Comparison of ENCODE assay signal across 18 mouse cellular contexts in the genomic region with DNA sequence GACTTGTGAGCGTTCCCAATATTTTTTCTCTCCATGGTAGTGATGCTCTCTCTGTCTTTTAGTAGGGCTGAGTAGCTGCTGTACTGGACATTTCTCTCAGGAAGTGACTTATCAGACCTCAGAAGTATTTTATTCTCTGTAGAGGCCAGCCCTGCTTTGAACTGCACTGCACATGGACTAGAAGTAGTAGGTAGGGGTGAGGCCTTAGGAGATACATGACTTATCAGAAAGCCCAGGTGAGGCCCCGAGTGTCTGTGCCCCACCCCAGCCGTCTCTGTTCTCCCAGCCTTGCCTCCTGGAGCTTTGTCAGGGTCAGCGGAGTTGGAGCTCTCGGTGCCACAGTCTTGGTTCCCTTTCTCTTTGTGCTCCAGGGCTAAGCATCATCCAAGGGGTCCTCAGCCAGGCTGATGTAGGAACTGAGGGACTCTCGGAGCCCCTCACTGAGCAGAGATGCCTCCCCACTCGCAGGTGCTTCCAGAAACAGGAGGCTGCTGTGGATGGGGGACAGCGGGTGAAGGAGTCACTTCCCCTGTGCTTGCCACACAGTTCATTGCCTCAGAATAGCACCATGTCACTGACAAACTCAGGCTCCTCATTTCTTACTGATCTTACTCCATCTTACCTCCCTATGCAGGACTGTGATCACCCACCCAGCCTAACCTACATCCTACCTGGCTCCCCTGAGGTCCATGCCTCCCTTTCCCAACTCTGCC. TPM values are rescaled to one million over a fixed set of nuclear protein-coding genes. Genes with fewer than 3 reads are reported as not detected.
DNase-seq lines count a peak whose midpoint lies in the region; ATAC-seq and TF ChIP-seq lines count a peak whose summit lies in the region.
"Had no signal": no experiment of that assay in that cellular context is flagged by ENCODE, and none has a peak within 500 bp of the region (broad histone marks: within the 10 kb centered on the region; RNA-seq: fewer than 3 reads in every experiment).

No protein-coding gene starts in this region.

- TF ChIP-seq EP300 in liver, embryonic 14.5 days (IDR thresholded peaks at IDR 0.05; ENCODE audit: low read depth): no peak

- TF ChIP-seq CTCF in liver, embryonic 14.5 days (IDR thresholded peaks at IDR 0.05; ENCODE audit: low read depth): no peak

- peak; percentile 67; the same call in 1 of the 2 replicates for ATAC-seq in cerebellum, adult (ENCODE audit: insufficient number of reproducible peaks, low FRiP score, low TSS enrichment)
- peak; percentile 50 for ATAC-seq in granulocyte monocyte progenitor cell, adult 5-6 weeks (replicated peaks; ENCODE audit: poor library complexity, severe bottlenecking)
- ATAC-seq in liver, embryonic 14.5 days (ENCODE audit: insufficient read depth): peak; percentile 50; the same call in 1 of the 2 replicates
- peak; percentile 32; the same call in 1 of the 2 replicates for ATAC-seq in megakaryocyte progenitor cell, adult 5-6 weeks (replicated peaks; ENCODE audit: poor library complexity)
- no peak for ATAC-seq in kidney, embryonic 14.5 days (ENCODE audit: low FRiP score, low TSS enrichment)
- ATAC-seq: forebrain, embryonic 16.5 days had no signal

- H3K27ac ChIP-seq in liver, embryonic 14.5 days: no peak overlapping the region
- no peak overlapping the region for H3K27ac ChIP-seq in kidney, embryonic 14.5 days (ENCODE audit: low read depth, low read length)
- H3K27ac ChIP-seq: embryonic facial prominence, embryonic 12.5 days; forebrain, embryonic 12.5 days; hindbrain, embryonic 10.5 days; hindbrain, embryonic 14.5 days had no signal

- no peaks in the 10 kb centered on the region for H3K9me3 ChIP-seq in liver, embryonic 14.5 days (ENCODE audit: control insufficient read depth, low read length)
- H3K9me3 ChIP-seq in kidney, embryonic 14.5 days (ENCODE audit: control insufficient read depth, low read length): no peaks in the 10 kb centered on the region
- H3K9me3 ChIP-seq: embryonic facial prominence, embryonic 12.5 days; forebrain, embryonic 12.5 days; G1E; heart, embryonic 12.5 days; hindbrain, embryonic 10.5 days had no signal

- no peak overlapping the region for H3K4me2 ChIP-seq in liver, embryonic 14.5 days (ENCODE audit: low read depth)
- no peak overlapping the region for H3K4me2 ChIP-seq in kidney, embryonic 14.5 days (replicated peaks; ENCODE audit: low read depth, low read length)
- H3K4me2 ChIP-seq: embryonic facial prominence, embryonic 12.5 days; forebrain, embryonic 12.5 days; heart, embryonic 12.5 days; hindbrain, embryonic 14.5 days had no signal

- no peak overlapping the region for H3K9ac ChIP-seq in liver, embryonic 14.5 days (replicated peaks)
- H3K9ac ChIP-seq in kidney, embryonic 14.5 days (ENCODE audit: low read depth, low read length): no peak overlapping the region
- H3K9ac ChIP-seq: embryonic facial prominence, embryonic 12.5 days; forebrain, embryonic 12.5 days; heart, embryonic 12.5 days; hindbrain, embryonic 14.5 days had no signal

- WGBS in liver, embryonic 14.5 days (ENCODE audit: insufficient replicate concordance): 64% methylated on average over 8 of the region's 8 CpGs
- 94% methylated on average over 8 of the region's 8 CpGs for WGBS in kidney, embryonic 14.5 days

- peaks cover 4 to 16% of the 10 kb centered on the region in 2 experiments for H3K4me1 ChIP-seq in liver, embryonic 14.5 days (replicated peaks; ENCODE audit: control insufficient read depth in 2 of 2, insufficient read depth in 2 of 2, low read length in 1 of 2)
- no peaks in the 10 kb centered on the region for H3K4me1 ChIP-seq in kidney, embryonic 14.5 days (ENCODE audit: control insufficient read depth, insufficient read depth, low read length)
- H3K4me1 ChIP-seq: embryonic facial prominence, embryonic 12.5 days; forebrain, embryonic 12.5 days had no signal

- peaks cover 40% of the 10 kb centered on the region for H3K36me3 ChIP-seq in liver, embryonic 14.5 days (replicated peaks; ENCODE audit: control insufficient read depth, insufficient read depth, low read depth)
- peaks cover 51% of the 10 kb centered on the region for H3K36me3 ChIP-seq in kidney, embryonic 14.5 days (ENCODE audit: control insufficient read depth, insufficient read depth, low read length)

- no peak overlapping the region for H3K4me3 ChIP-seq in liver, embryonic 14.5 days (ENCODE audit: insufficient read depth in 1 of 2, low read depth in 2 of 2, low read length in 2 of 2)
- no peak overlapping the region for H3K4me3 ChIP-seq in kidney, embryonic 14.5 days (ENCODE audit: low read length)
- H3K4me3 ChIP-seq: embryonic facial prominence, embryonic 12.5 days; forebrain, embryonic 12.5 days; heart, embryonic 12.5 days; hindbrain, embryonic 10.5 days had no signal

- DNase-seq in cerebellum, adult 9-11 months: no peak
- no peak for DNase-seq in liver, embryonic 14.5 days (ENCODE audit: low read depth in 3 of 3, low spot score in 3 of 3)
- no peak for DNase-seq in thymus, adult 18-20 months
- DNase-seq: adrenal gland, adult 8-10 months had no signal

- H3K27me3 ChIP-seq in liver, embryonic 14.5 days (ENCODE audit: control insufficient read depth, insufficient read depth, low read length): no peaks in the 10 kb centered on the region
- no peaks in the 10 kb centered on the region for H3K27me3 ChIP-seq in kidney, embryonic 14.5 days (ENCODE audit: control insufficient read depth, insufficient read depth, low read length)
- H3K27me3 ChIP-seq: embryonic facial prominence, embryonic 12.5 days; forebrain, embryonic 12.5 days; heart, embryonic 12.5 days had no signal

RNA-seq across cellular contexts. Expression of gene Rab5if, which starts 11.3 kb away (rescaled TPM):
- total RNA-seq in granulocyte monocyte progenitor cell, adult 5-6 weeks (2014; fragmentation: Nextera tagmentation): 308 and 310 TPM in 2 replicates
- total RNA-seq in granulocyte monocyte progenitor cell, adult 5-6 weeks (2017): 250 and 257 TPM in 2 replicates
- 74.3 and 80.3 TPM in 2 replicates for polyA plus RNA-seq in liver, embryonic 14.5 days (2012; rRNA removed)
- polyA plus RNA-seq in liver, embryonic 14.5 days (2014; fragmentation: Nextera tagmentation; extraction: Ambion mirVana): 164 and 171 TPM in 2 replicates
- 377 and 404 TPM in 2 replicates for total RNA-seq in megakaryocyte progenitor cell, adult 5-6 weeks (2015)
- total RNA-seq in megakaryocyte progenitor cell, adult 5-6 weeks (2017): 204 and 210 TPM in 2 replicates
- polyA plus RNA-seq in kidney, embryonic 14.5 days (2014; fragmentation: Nextera tagmentation; extraction: Ambion mirVana): 199 and 227 TPM in 2 replicates

RNA-seq across cellular contexts. Expression of gene Sla2, which starts 12.8 kb away (rescaled TPM):
- total RNA-seq in granulocyte monocyte progenitor cell, adult 5-6 weeks (2014; fragmentation: Nextera tagmentation): not detected in 2 replicates
- 1.1 and 1.2 TPM in 2 replicates for total RNA-seq in granulocyte monocyte progenitor cell, adult 5-6 weeks (2017)
- 0.89 and 0.90 TPM in 2 replicates for polyA plus RNA-seq in liver, embryonic 14.5 days (2012; rRNA removed)
- polyA plus RNA-seq in liver, embryonic 14.5 days (2014; fragmentation: Nextera tagmentation; extraction: Ambion mirVana): 1.4 and 2.2 TPM in 2 replicates
- total RNA-seq in megakaryocyte progenitor cell, adult 5-6 weeks (2015): 0.10 and 0.57 TPM in 2 replicates
- 0.37 and 0.92 TPM in 2 replicates for total RNA-seq in megakaryocyte progenitor cell, adult 5-6 weeks (2017)
- 0.23 and 0.24 TPM in 2 replicates for polyA plus RNA-seq in kidney, embryonic 14.5 days (2014; fragmentation: Nextera tagmentation; extraction: Ambion mirVana)
- total RNA-seq: adrenal gland, postnatal 36 days; gastrocnemius, postnatal 10 days; heart, postnatal 25 days had no signal

RNA-seq across cellular contexts. Expression of gene 4930518I15Rik, which starts 16.5 kb away (rescaled TPM):
- total RNA-seq in granulocyte monocyte progenitor cell, adult 5-6 weeks (2014; fragmentation: Nextera tagmentation): 0.43 and 1.1 TPM in 2 replicates
- total RNA-seq in granulocyte monocyte progenitor cell, adult 5-6 weeks (2017): 0.41 and 0.47 TPM in 2 replicates
- 0.51 and 0.71 TPM in 2 replicates for polyA plus RNA-seq in liver, embryonic 14.5 days (2012; rRNA removed)
- 0.71 and 0.78 TPM in 2 replicates for polyA plus RNA-seq in liver, embryonic 14.5 days (2014; fragmentation: Nextera tagmentation; extraction: Ambion mirVana)
- 0.42 and 3.0 TPM in 2 replicates for total RNA-seq in megakaryocyte progenitor cell, adult 5-6 weeks (2015)
- 1.2 TPM in 1 of 2 replicates, not detected in the other for total RNA-seq in megakaryocyte progenitor cell, adult 5-6 weeks (2017)
- polyA plus RNA-seq in kidney, embryonic 14.5 days (2014; fragmentation: Nextera tagmentation; extraction: Ambion mirVana): 6.4 and 7.4 TPM in 2 replicates

RNA-seq across cellular contexts. Expression of gene Tgif2, which starts 34.4 kb away (rescaled TPM):
- 5.3 and 13.0 TPM in 2 replicates for total RNA-seq in granulocyte monocyte progenitor cell, adult 5-6 weeks (2014; fragmentation: Nextera tagmentation)
- total RNA-seq in granulocyte monocyte progenitor cell, adult 5-6 weeks (2017): 11.8 and 13.4 TPM in 2 replicates
- 3.8 and 4.9 TPM in 2 replicates for polyA plus RNA-seq in liver, embryonic 14.5 days (2012; rRNA removed)
- polyA plus RNA-seq in liver, embryonic 14.5 days (2014; fragmentation: Nextera tagmentation; extraction: Ambion mirVana): 4.9 and 5.1 TPM in 2 replicates
- 7.2 and 7.9 TPM in 2 replicates for total RNA-seq in megakaryocyte progenitor cell, adult 5-6 weeks (2015)
- total RNA-seq in megakaryocyte progenitor cell, adult 5-6 weeks (2017): 10.7 and 12.5 TPM in 2 replicates
- polyA plus RNA-seq in kidney, embryonic 14.5 days (2014; fragmentation: Nextera tagmentation; extraction: Ambion mirVana): 67.8 and 78.1 TPM in 2 replicates
